In the genomic region with DNA sequence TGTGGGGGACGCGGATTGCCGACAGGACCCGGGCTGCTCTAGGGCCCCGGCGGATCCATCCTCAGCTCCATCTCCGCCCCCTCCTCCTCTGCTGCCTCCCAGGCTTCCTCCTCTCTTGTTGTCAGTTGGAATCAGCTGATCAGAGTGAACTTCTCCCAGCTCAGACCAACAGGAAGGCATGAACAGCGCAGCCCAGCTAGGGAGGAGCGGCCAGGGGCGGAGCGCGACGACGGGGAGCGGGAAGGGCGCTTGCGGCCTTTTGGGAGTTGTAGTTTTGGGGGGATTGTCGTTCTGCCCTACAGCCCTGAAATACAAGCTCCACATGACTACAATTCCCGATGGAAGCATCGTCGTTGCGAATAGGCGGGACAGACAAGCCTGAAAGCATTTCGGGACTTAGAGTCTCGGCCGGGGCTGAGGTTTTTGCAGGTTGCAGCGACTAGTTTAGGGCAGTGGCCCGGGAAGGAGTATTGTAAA, we compare ENCODE assay signal across 7 mouse cellular contexts. TPM values are rescaled to one million over a fixed set of nuclear protein-coding genes. Genes with fewer than 3 reads are reported as not detected.
A peak's percentile ranks its signal among the peaks of the same experiment; 100 is the strongest.
DNase-seq lines count a peak whose midpoint lies in the region; ATAC-seq and TF ChIP-seq lines count a peak whose summit lies in the region.

Gene Zfyve1, minus strand, starts transcription at position 198 of the 477 bp plus-strand sequence.

- ATAC-seq in intestine, postnatal 0 days, result peak; percentile 98
- ATAC-seq in midbrain, embryonic 12.5 days (ENCODE audit: low FRiP score, low read depth), result peak; percentile 100

- peak within 1 kb of the TSS; percentile 97 for H3K27ac ChIP-seq in embryonic facial prominence, embryonic 10.5 days (replicated peaks)
- peak within 1 kb of the TSS; percentile 67 for H3K27ac ChIP-seq in intestine, postnatal 0 days (ENCODE audit: low read depth, low read length)
- H3K27ac ChIP-seq in midbrain, embryonic 12.5 days (replicated peaks), result peak within 1 kb of the TSS; percentile 94
- H3K27ac ChIP-seq in small intestine, adult 2 months (ENCODE audit: insufficient read depth, low read depth, low read length), result peak within 1 kb of the TSS; percentile 79

- DNase-seq in adrenal gland, postnatal 10 days, result peak; percentile 94
- DNase-seq in embryonic facial prominence, embryonic 10.5 days (ENCODE audit: low spot score), result peak; percentile 96
- DNase-seq in gonadal fat pad, adult 2 months (ENCODE audit: low read depth), result peak; percentile 90
- DNase-seq in left cerebral cortex, postnatal 4 days, result peak; percentile 95

- peak within 1 kb of the TSS; percentile 96 for H3K4me3 ChIP-seq in embryonic facial prominence, embryonic 10.5 days
- peak within 1 kb of the TSS; percentile 75 for H3K4me3 ChIP-seq in intestine, postnatal 0 days (ENCODE audit: low read depth, low read length)
- H3K4me3 ChIP-seq in midbrain, embryonic 12.5 days, result peak within 1 kb of the TSS; percentile 92
- H3K4me3 ChIP-seq in small intestine, adult 2 months (ENCODE audit: low read depth, low read length), result peak within 1 kb of the TSS; percentile 99

- H3K4me1 ChIP-seq in embryonic facial prominence, embryonic 10.5 days, result peaks cover 20% of the 10 kb centered on the region
- no peaks in the 10 kb centered on the region; the same call in 1 of the 2 replicates for H3K4me1 ChIP-seq in intestine, postnatal 0 days (replicated peaks; ENCODE audit: control insufficient read depth, insufficient read depth, low read length)
- peaks cover 24% of the 10 kb centered on the region for H3K4me1 ChIP-seq in midbrain, embryonic 12.5 days
- H3K4me1 ChIP-seq in small intestine, adult 2 months (ENCODE audit: control insufficient read depth, insufficient read depth, insufficient read length, low read length), result peaks cover 4% of the 10 kb centered on the region; the same call in 1 of the 2 replicates

- peak; percentile 51 for TF ChIP-seq POLR2A in small intestine, adult 2 months (IDR thresholded peaks at IDR 0.05; ENCODE audit: low read depth, low read length)

- under 1% methylated on average over 28 of the region's 28 CpGs for WGBS in embryonic facial prominence, embryonic 10.5 days
- WGBS in intestine, postnatal 0 days, result under 1% methylated on average over 28 of the region's 28 CpGs
- WGBS in midbrain, embryonic 12.5 days, result under 1% methylated on average over 28 of the region's 28 CpGs
- under 1% methylated on average over 28 of the region's 28 CpGs for WGBS in small intestine, adult 2 months

- H3K9me3 ChIP-seq in embryonic facial prominence, embryonic 10.5 days, result no peaks in the 10 kb centered on the region
- no peaks in the 10 kb centered on the region for H3K9me3 ChIP-seq in intestine, postnatal 0 days (ENCODE audit: control insufficient read depth)
- no peaks in the 10 kb centered on the region for H3K9me3 ChIP-seq in midbrain, embryonic 12.5 days

- TF ChIP-seq CTCF in intestine, postnatal 0 days (IDR thresholded peaks at IDR 0.05; ENCODE audit: low read depth), result peak; percentile 27; the same call in 1 of the 2 replicates
- TF ChIP-seq CTCF in small intestine, adult 2 months (IDR thresholded peaks at IDR 0.05; ENCODE audit: extremely low read depth, insufficient read length, insufficient replicate concordance, low read depth, low read length), result no peak

- peak within 1 kb of the TSS; percentile 86 for H3K9ac ChIP-seq in intestine, postnatal 0 days (ENCODE audit: low read depth, low read length)
- H3K9ac ChIP-seq in midbrain, embryonic 12.5 days (replicated peaks), result peak within 1 kb of the TSS; percentile 98

- H3K36me3 ChIP-seq in embryonic facial prominence, embryonic 10.5 days (replicated peaks), result peaks cover 30% of the 10 kb centered on the region
- H3K36me3 ChIP-seq in intestine, postnatal 0 days (ENCODE audit: control insufficient read depth, insufficient read depth), result peaks cover 21% of the 10 kb centered on the region
- peaks cover 25% of the 10 kb centered on the region for H3K36me3 ChIP-seq in midbrain, embryonic 12.5 days
- peaks cover 13% of the 10 kb centered on the region for H3K36me3 ChIP-seq in small intestine, adult 2 months (ENCODE audit: control insufficient read depth, insufficient read depth, low read length)

- intact Hi-C loops in left cerebral cortex, postnatal 4 days (cut with DNase I), result loop anchor here (2.0 kb wide), 1 partner anchor 78 kb away; no protein-coding TSS in a partner anchor

- H3K27me3 ChIP-seq in embryonic facial prominence, embryonic 10.5 days (replicated peaks; ENCODE audit: low read depth, poor library complexity, severe bottlenecking), result no peaks in the 10 kb centered on the region
- no peaks in the 10 kb centered on the region for H3K27me3 ChIP-seq in intestine, postnatal 0 days (replicated peaks; ENCODE audit: control insufficient read depth, insufficient read depth, low read length)
- no peaks in the 10 kb centered on the region for H3K27me3 ChIP-seq in midbrain, embryonic 12.5 days
- no peaks in the 10 kb centered on the region for H3K27me3 ChIP-seq in small intestine, adult 2 months (ENCODE audit: control insufficient read depth, insufficient read depth, low read length)

- H3K4me2 ChIP-seq in intestine, postnatal 0 days (replicated peaks; ENCODE audit: low read depth), result peak within 1 kb of the TSS; percentile 77
- H3K4me2 ChIP-seq in midbrain, embryonic 12.5 days (replicated peaks), result peak within 1 kb of the TSS; percentile 78

RNA-seq across cellular contexts. Expression of gene Zfyve1, which starts in this region (rescaled TPM):
- 10 to 100 TPM; 28.8 to 34.9 TPM for total RNA-seq in adrenal gland, postnatal 10 days (2021)
- 21.8 and 24.8 TPM in 2 replicates for polyA plus RNA-seq in embryonic facial prominence, embryonic 10.5 days (2016; fragmentation: Nextera tagmentation; extraction: Ambion mirVana)
- 28.1 and 37.0 TPM in 2 replicates for polyA plus RNA-seq in gonadal fat pad, adult 2 months (2012; rRNA removed)
- polyA plus RNA-seq in intestine, postnatal 0 days (2015; fragmentation: Nextera tagmentation; extraction: Ambion mirVana), result 8.1 and 9.7 TPM in 2 replicates
- 10 to 100 TPM; 41.6 to 42.0 TPM for total RNA-seq in left cerebral cortex, postnatal 4 days (2021)
- 35.2 and 37.0 TPM in 2 replicates for polyA plus RNA-seq in midbrain, embryonic 12.5 days (2016; fragmentation: Nextera tagmentation; extraction: Ambion mirVana)
- 24.0 and 54.4 TPM in 2 replicates for polyA plus RNA-seq in small intestine, adult 2 months (2012; rRNA removed)

Comparison
In these comparisons a context has a peak if more than half of its experiments do, and no peak if none do; other contexts are left out.
1. Peak in every context shown above with its lines: DNase-seq, ATAC-seq, H3K4me3 ChIP-seq and H3K27ac ChIP-seq.